Mouse (Mus musculus): ENCODE data around the gene Rela.
A peak's percentile ranks its signal among the peaks of the same experiment; 100 is the strongest.

Rela gene

GRCm38 (mm10) chr19:5637069-5638047 lies at the start of gene Rela:
Gene Rela, plus strand, starts transcription at chr19:5637483.
- DNase-seq = peak; percentile 91

- DNase-seq = no peak
Observed at GRCm38 (mm10) chr19:5589159-5589558, 48.1 kb upstream of the Rela start.

- no peak for DNase-seq
Observed at GRCm38 (mm10) chr19:5591888-5592287, 45.4 kb upstream of the Rela start.

GRCm38 (mm10) chr19:5599224-5599623 lies 38.1 kb upstream of the Rela start:
- DNase-seq = no peak

GRCm38 (mm10) chr19:5601752-5602541 lies 35.3 kb upstream of the Rela start, which contains the start of gene Rnaseh2c:
Gene Rnaseh2c, plus strand, starts transcription at chr19:5601873.
- DNase-seq = peak; percentile 70

- no peak for DNase-seq
Observed at GRCm38 (mm10) chr19:5603664-5604063, 33.6 kb upstream of the Rela start.

GRCm38 (mm10) chr19:5605126-5605525 lies 32.2 kb upstream of the Rela start:
- DNase-seq = no peak

- no peak for DNase-seq
Observed at GRCm38 (mm10) chr19:5606196-5606595, 31.1 kb upstream of the Rela start.

GRCm38 (mm10) chr19:5607705-5608410 lies 29.4 kb upstream of the Rela start:
- DNase-seq = no peak

- DNase-seq = no peak
Observed at GRCm38 (mm10) chr19:5608707-5609106, 28.6 kb upstream of the Rela start.

GRCm38 (mm10) chr19:5609171-5609546 lies 28.1 kb upstream of the Rela start:
- DNase-seq = no peak

GRCm38 (mm10) chr19:5609547-5610404 lies 27.5 kb upstream of the Rela start, which contains the start of gene Kat5:
Gene Kat5, minus strand, starts transcription at chr19:5610237.
- DNase-seq = peak; percentile 92

- no peak for DNase-seq
Observed at GRCm38 (mm10) chr19:5611973-5612372, 25.3 kb upstream of the Rela start.

- DNase-seq = no peak
Observed at GRCm38 (mm10) chr19:5612762-5613411, 24.4 kb upstream of the Rela start.

GRCm38 (mm10) chr19:5614953-5615352 lies 22.3 kb upstream of the Rela start:
- DNase-seq = no peak

- DNase-seq = no peak
Observed at GRCm38 (mm10) chr19:5620007-5620406, 17.3 kb upstream of the Rela start.

GRCm38 (mm10) chr19:5621884-5622283 lies 15.4 kb upstream of the Rela start:
- no peak for DNase-seq

- no peak for DNase-seq
Observed at GRCm38 (mm10) chr19:5625311-5625710, 12.0 kb upstream of the Rela start.

GRCm38 (mm10) chr19:5629907-5630306 lies 7.4 kb upstream of the Rela start:
- DNase-seq = no peak

- no peak for DNase-seq
Observed at GRCm38 (mm10) chr19:5632120-5632519, 5.2 kb upstream of the Rela start.

GRCm38 (mm10) chr19:5636036-5636570 lies 1.2 kb upstream of the Rela start:
- DNase-seq = no peak
